Mouse (Mus musculus) liver, embryonic 14.5 days (tissue): Measurements from ENCODE around the gene Ubxn10. TPM values are rescaled to one million over a fixed set of nuclear protein-coding genes. Genes with fewer than 3 reads are reported as not detected.

ENCODE experiments used
- ATAC-seq: fragments of 200-750 bp; cut with Nextera tagmentation; 2 replicates; pipeline ENCODE4 v1.8.0; 2017; ENCODE audit warnings: moderate number of reproducible peaks, mild to moderate bottlenecking, moderate library complexity; ENCODE audit not compliant: insufficient read depth
- DNase-seq, 3 experiments: peaks; one replicate each; pipeline ENCODE4 v3.0.0-alpha.2; 2012 to 2013; ENCODE audit warnings: low read depth in 3 of 3, low spot score in 3 of 3
- H3K27ac ChIP-seq: fragments of 300-500 bp; sonication (generic); 2 replicates; pipeline ENCODE4 v1.5.1; 2014; ENCODE audit warnings: moderate library complexity, mild to moderate bottlenecking, control low read depth, inconsistent platforms
- H3K27me3 ChIP-seq: fragments of 300-500 bp; sonication (generic); 2 replicates; pipeline ENCODE4 v1.6.1; 2014; ENCODE audit warnings: mild to moderate bottlenecking, low read length, moderate library complexity; ENCODE audit not compliant: control insufficient read depth, insufficient read depth
- H3K36me3 ChIP-seq: fragments of 300-500 bp; sonication (generic); replicated peaks from 2 replicates; pipeline ENCODE4 v1.6.1; 2014; ENCODE audit warnings: low read depth; ENCODE audit not compliant: control insufficient read depth, insufficient read depth
- H3K4me1 ChIP-seq, 2 experiments: fragments of 200-500 bp in 1 of 2; fragments of 300-500 bp in 1 of 2; sonication (generic) in 1 of 2; replicated peaks; 2 replicates each; pipeline ENCODE4 v1.6.1; 2012 to 2014; ENCODE audit warnings: antibody characterized with exemption in 1 of 2, inconsistent platforms in 1 of 2, low read length in 1 of 2; ENCODE audit not compliant: control insufficient read depth in 2 of 2, insufficient read depth in 2 of 2
- H3K4me2 ChIP-seq: fragments of 300-500 bp; sonication (generic); 2 replicates; pipeline ENCODE4 v1.6.1; 2014; ENCODE audit warnings: low read depth, mild to moderate bottlenecking, control low read depth, moderate library complexity
- H3K4me3 ChIP-seq, 2 experiments: fragments of 200-500 bp in 1 of 2; fragments of 300-500 bp in 1 of 2; sonication (generic) in 1 of 2; 2 replicates each; pipeline ENCODE4 v1.5.1; 2012 to 2014; ENCODE audit warnings: low read depth in 2 of 2, low read length in 2 of 2, mild to moderate bottlenecking in 2 of 2, control low read depth in 1 of 2, inconsistent platforms in 1 of 2, moderate library complexity in 1 of 2; ENCODE audit not compliant: insufficient read depth in 1 of 2
- H3K9ac ChIP-seq: fragments of 300-500 bp; sonication (generic); replicated peaks from 2 replicates; pipeline ENCODE4 v1.6.1; 2014; ENCODE audit warnings: mild to moderate bottlenecking, control low read depth, moderate library complexity
- H3K9me3 ChIP-seq: fragments of 300-500 bp; sonication (generic); 2 replicates; pipeline ENCODE4 v1.6.1; 2016; ENCODE audit warnings: low read length, mixed read lengths; ENCODE audit not compliant: control insufficient read depth
- CTCF ChIP-seq: IDR thresholded peaks from 2 replicates; pipeline ENCODE4 v1.5.1; 2016; ENCODE audit warnings: antibody characterized with exemption, low read depth, control low read depth
- EP300 ChIP-seq: IDR thresholded peaks from 2 replicates; pipeline ENCODE4 v1.6.1; 2016; ENCODE audit warnings: antibody characterized with exemption, low read depth
- WGBS: fragments of 180-500 bp; shearing (Covaris S2); extraction: QIAGEN DNeasy Blood & Tissue Kit; methylation state at CpG from one replicate; pipeline ENCODE4 v1.1.7; 2014; ENCODE audit not compliant: insufficient replicate concordance; 5-methylcytosine and 5-hydroxymethylcytosine counted together
- polyA plus RNA-seq, 2 experiments: library from polyadenylated mRNA; depleted of rRNA in 1 of 2; stranded (reverse) in 1 of 2; unstranded in 1 of 2; fragments of >200 nt; fragmentation: Nextera tagmentation in 1 of 2; extraction: Ambion mirVana in 1 of 2; gene quantifications; 2 replicates each; pipeline versions ENCODE4 v1.2.1 to v1.2.3; 2012 to 2014

The Ubxn10 gene
- polyA plus RNA-seq, 2 experiments, result 0.06 to 0.09 TPM

GRCm38 (mm10) chr4:138716697-138717096 is 20.3 kb downstream of the Ubxn10 start:
- DNase-seq (no peak), ATAC-seq (no peak)
- TF ChIP-seq CTCF (no peak), EP300 (no peak)
- H3K4me2 ChIP-seq, result no peak overlapping the region
- H3K9me3 ChIP-seq, result no peaks in the 10 kb centered on the region
- 70% methylated on average over 9 of the region's 9 CpGs for WGBS
- no peaks in the 10 kb centered on the region for H3K27me3 ChIP-seq
- no peak overlapping the region for H3K27ac ChIP-seq
- H3K9ac ChIP-seq, result no peak overlapping the region
- no peaks in the 10 kb centered on the region for H3K4me1 ChIP-seq
- no peak overlapping the region for H3K4me3 ChIP-seq
- H3K36me3 ChIP-seq, result no peaks in the 10 kb centered on the region

GRCm38 (mm10) chr4:138714186-138714585 is 22.8 kb downstream of the Ubxn10 start:
- Histone ChIP-seq H3K36me3 (no peaks in the 10 kb centered on the region), H3K4me2 (no peak overlapping the region), H3K4me1 (no peaks in the 10 kb centered on the region), H3K27me3 (no peaks in the 10 kb centered on the region), H3K9ac (no peak overlapping the region), H3K27ac (no peak overlapping the region), H3K4me3 (no peak overlapping the region), H3K9me3 (no peaks in the 10 kb centered on the region)
- WGBS, result 30% methylated on average over 1 of the region's 1 CpGs
- TF ChIP-seq CTCF, result no peak
- no peak for TF ChIP-seq EP300
- no peak for ATAC-seq
- DNase-seq, result no peak

DNA sequence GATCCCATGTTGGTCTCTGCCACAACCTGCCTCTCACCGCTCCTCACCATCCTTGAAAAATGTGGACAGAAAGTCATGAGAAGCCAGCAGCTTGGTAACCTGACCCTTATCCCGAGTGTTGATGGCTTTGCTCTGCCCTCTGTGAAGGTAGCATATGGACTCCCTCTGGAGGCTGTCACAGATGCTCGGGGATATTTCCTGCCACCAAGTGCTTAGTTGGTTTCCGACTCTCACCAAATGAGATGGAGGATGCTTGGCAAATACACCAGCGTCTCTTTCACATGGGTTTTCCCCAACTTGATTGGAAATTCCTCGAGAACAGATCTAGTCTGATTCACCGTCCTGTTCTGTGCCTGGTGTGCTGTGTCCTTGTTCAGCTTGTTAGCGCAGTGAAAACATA is 24.3 kb downstream of the Ubxn10 start:
- no peak overlapping the region for H3K9ac ChIP-seq
- no peak for TF ChIP-seq CTCF
- TF ChIP-seq EP300, result no peak
- no peak overlapping the region for H3K4me2 ChIP-seq
- WGBS, result 55% methylated on average over 8 of the region's 8 CpGs
- H3K27me3 ChIP-seq, result no peaks in the 10 kb centered on the region
- DNase-seq (no peak), ATAC-seq (no peak)
- no peaks in the 10 kb centered on the region for H3K36me3 ChIP-seq
- no peaks in the 10 kb centered on the region for H3K9me3 ChIP-seq
- no peak overlapping the region for H3K4me3 ChIP-seq
- no peaks in the 10 kb centered on the region for H3K4me1 ChIP-seq
- no peak overlapping the region for H3K27ac ChIP-seq

DNA sequence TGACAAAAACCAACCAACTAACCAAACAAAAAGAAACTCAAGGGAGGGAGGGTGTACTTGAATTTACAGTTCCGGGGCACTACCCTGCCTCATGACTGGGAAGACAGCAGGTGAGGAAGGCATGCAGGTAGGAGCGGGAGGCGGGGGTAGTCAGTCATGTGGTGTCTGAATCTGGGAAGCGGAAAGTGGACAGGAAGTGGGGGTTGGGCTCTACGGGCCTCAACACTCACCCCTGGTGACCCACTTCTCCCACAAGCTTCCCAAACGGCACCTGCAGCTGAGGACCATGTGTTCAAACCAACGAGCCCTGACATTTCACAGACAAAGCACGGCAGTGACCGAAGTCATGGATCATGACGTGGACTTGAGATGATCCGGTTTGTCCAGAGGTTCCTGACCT is 24.9 kb downstream of the Ubxn10 start:
- Histone ChIP-seq H3K4me2 (no peak overlapping the region), H3K36me3 (no peaks in the 10 kb centered on the region), H3K4me1 (no peaks in the 10 kb centered on the region), H3K9me3 (no peaks in the 10 kb centered on the region), H3K27me3 (no peaks in the 10 kb centered on the region), H3K27ac (no peak overlapping the region), H3K9ac (no peak overlapping the region), H3K4me3 (no peak overlapping the region)
- 62% methylated on average over 11 of the region's 11 CpGs for WGBS
- DNase-seq (no peak), ATAC-seq (no peak)
- TF ChIP-seq CTCF, result no peak
- TF ChIP-seq EP300, result no peak

DNA sequence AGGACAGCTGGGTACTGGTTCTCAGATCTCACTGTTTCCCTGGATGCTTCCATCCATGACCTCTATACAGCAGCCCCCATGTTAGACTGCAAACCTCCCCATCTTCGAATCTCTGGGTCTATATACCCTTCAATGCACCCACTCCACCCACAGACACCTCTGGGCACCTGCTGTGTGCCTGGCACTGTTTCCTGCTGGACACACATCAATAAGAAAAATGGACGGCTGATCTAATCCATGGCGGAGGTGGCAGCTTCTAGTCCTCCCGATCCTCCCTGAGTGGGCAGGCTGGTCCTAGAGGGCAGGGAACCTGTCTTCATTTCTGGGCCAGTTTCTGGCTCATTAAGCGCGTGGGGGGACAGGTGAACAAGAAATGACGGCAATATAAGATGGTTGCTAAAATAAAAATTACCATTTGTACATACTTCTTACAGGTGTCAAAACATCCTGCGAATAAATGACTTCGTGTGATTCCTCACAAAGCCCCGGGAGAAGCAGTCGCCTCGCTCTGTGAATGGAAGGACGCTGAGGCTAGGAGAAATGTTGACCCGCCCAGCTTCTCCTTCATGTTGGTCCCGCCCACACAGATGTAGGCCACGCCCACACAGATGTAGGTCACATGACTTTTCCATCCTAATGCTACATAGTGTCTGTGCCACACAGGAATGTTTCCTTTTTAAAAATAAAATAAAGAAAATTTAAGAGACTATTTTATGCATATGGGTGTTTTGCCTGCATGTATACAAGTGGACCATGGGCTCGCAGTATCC is 25.7 kb downstream of the Ubxn10 start:
- no peak for TF ChIP-seq CTCF
- Histone ChIP-seq H3K27me3 (no peaks in the 10 kb centered on the region), H3K9me3 (no peaks in the 10 kb centered on the region), H3K36me3 (no peaks in the 10 kb centered on the region), H3K9ac (no peak overlapping the region), H3K4me1 (no peaks in the 10 kb centered on the region), H3K27ac (no peak overlapping the region), H3K4me3 (no peak overlapping the region), H3K4me2 (no peak overlapping the region)
- WGBS, result 50% methylated on average over 17 of the region's 17 CpGs
- DNase-seq (no peak), ATAC-seq (no peak)
